Mouse (Mus musculus): Measurements from ENCODE around the gene Bms1. TPM values are rescaled to one million over a fixed set of nuclear protein-coding genes. Genes with fewer than 3 reads are reported as not detected.

Bms1 gene
- total RNA-seq (2021) = 10 to 100 TPM; 21.7 to 24.0 TPM
- long read RNA-seq, experiment 1, full-length matches to known transcripts = 7 of 12 reads
- long read RNA-seq, experiment 1, partial matches to known transcripts = 5 of 12 reads
- long read RNA-seq, experiment 1, other reads (novel, unspliced or antisense) = 0 of 12 reads
- long read RNA-seq, experiment 2, full-length matches to known transcripts = 15 of 24 reads
- long read RNA-seq, experiment 2, partial matches to known transcripts = 5 of 24 reads
- long read RNA-seq, experiment 2, other reads (novel, unspliced or antisense) = 4 of 24 reads

- peak; percentile 93 for DNase-seq
Observed at GRCm38 (mm10) chr6:118419050-118419920, at the start of gene Bms1. Gene Bms1 (minus strand): TSS chr6:118419474.

GRCm38 (mm10) chr6:118462069-118462705 is 42.9 kb upstream of the Bms1 start:
- no peak for DNase-seq

- no peak for DNase-seq
Observed at GRCm38 (mm10) chr6:118457726-118458125, 38.5 kb upstream of the Bms1 start.

- DNase-seq = peak; percentile 76
Observed at GRCm38 (mm10) chr6:118455042-118455631, 35.9 kb upstream of the Bms1 start, which contains the start of gene Zfp248. Gene Zfp248 (minus strand): TSS chr6:118455528.

GRCm38 (mm10) chr6:118454452-118454851 is 35.2 kb upstream of the Bms1 start:
- DNase-seq = no peak

- DNase-seq = no peak
Observed at GRCm38 (mm10) chr6:118431502-118431901, 12.2 kb upstream of the Bms1 start.

- DNase-seq = no peak
Observed at GRCm38 (mm10) chr6:118426666-118427065, 7.4 kb upstream of the Bms1 start.

- no peak for DNase-seq
Observed at GRCm38 (mm10) chr6:118410428-118410827, 8.8 kb downstream of the Bms1 start.

GRCm38 (mm10) chr6:118408510-118408909 is 10.8 kb downstream of the Bms1 start:
- no peak for DNase-seq

- no peak for DNase-seq
Observed at GRCm38 (mm10) chr6:118406421-118406820, 12.9 kb downstream of the Bms1 start.

- DNase-seq = no peak
Observed at GRCm38 (mm10) chr6:118390746-118391145, 28.5 kb downstream of the Bms1 start.

GRCm38 (mm10) chr6:118385962-118386361 is 33.3 kb downstream of the Bms1 start:
- DNase-seq = no peak

- no peak for DNase-seq
Observed at GRCm38 (mm10) chr6:118381234-118381633, 38.0 kb downstream of the Bms1 start.

GRCm38 (mm10) chr6:118380630-118381029 is 38.6 kb downstream of the Bms1 start:
- DNase-seq = no peak

- peak; percentile 16 for DNase-seq
Observed at GRCm38 (mm10) chr6:118379451-118380167, 39.7 kb downstream of the Bms1 start.

- no peak for DNase-seq
Observed at GRCm38 (mm10) chr6:118377611-118378010, 41.7 kb downstream of the Bms1 start.

GRCm38 (mm10) chr6:118376023-118376422 is 43.3 kb downstream of the Bms1 start:
- DNase-seq = peak; percentile 21

- no peak for DNase-seq
Observed at GRCm38 (mm10) chr6:118375457-118375856, 43.8 kb downstream of the Bms1 start.

GRCm38 (mm10) chr6:118375026-118375425 is 44.2 kb downstream of the Bms1 start:
- no peak for DNase-seq

- DNase-seq = peak; percentile 20
Observed at GRCm38 (mm10) chr6:118373294-118373693, 46.0 kb downstream of the Bms1 start.

GRCm38 (mm10) chr6:118372794-118373193 is 46.5 kb downstream of the Bms1 start:
- no peak for DNase-seq

- no peak for DNase-seq
Observed at GRCm38 (mm10) chr6:118367502-118367901, 51.8 kb downstream of the Bms1 start.

Measured in gastrocnemius, postnatal 25 days (tissue).